Mouse (Mus musculus) stomach, postnatal 0 days (tissue): ENCODE data around the gene Magi3.

Source experiments
- CTCF ChIP-seq: IDR thresholded peaks from 2 replicates; pipeline ENCODE4 v1.5.1; 2016; ENCODE audit warnings: antibody characterized with exemption, low read depth, mild to moderate bottlenecking, moderate library complexity
- EP300 ChIP-seq: optimal IDR thresholded peaks from 2 replicates; pipeline ENCODE3; 2016; ENCODE audit warnings: antibody characterized with exemption

DNA sequence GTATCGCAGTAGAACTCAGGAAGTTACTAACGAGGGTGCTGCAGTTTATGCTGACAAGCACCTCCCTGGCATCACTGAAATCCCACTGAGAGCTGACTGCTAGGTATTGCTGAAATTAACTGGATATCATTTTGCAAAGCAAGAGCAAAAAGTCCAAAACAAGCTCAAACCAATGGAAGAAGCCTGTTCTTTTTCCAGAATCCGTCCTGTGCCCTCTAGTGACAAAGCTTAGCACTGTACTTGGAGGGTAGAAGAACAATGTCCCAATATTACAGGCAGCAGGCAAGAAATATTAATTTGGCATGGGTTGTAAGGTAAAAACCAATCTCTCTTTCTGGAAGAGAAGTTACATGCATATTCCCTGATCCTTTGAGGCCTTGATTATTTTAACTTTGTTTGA lies 118.5 kb downstream of the Magi3 start:
- TF ChIP-seq CTCF (peak; percentile 56), EP300 (no peak)
